Mouse (Mus musculus): ENCODE results near the gene Mlh3.

GRCm38 (mm10) chr12:85273508-85273907 is 3.1 kb upstream of the Mlh3 start:
- TF ChIP-seq CTCF (IDR thresholded peaks at IDR 0.05; ENCODE audit: extremely low read depth, insufficient read depth, low read length) = no peak
- no peak for TF ChIP-seq POLR2A (IDR thresholded peaks at IDR 0.05; ENCODE audit: extremely low read depth, insufficient read depth, low read length)
